Mouse (Mus musculus) erythroblast, adult 5-6 weeks (primary cell): ENCODE measurements around the gene Dkk3. TPM values are rescaled to one million over a fixed set of nuclear protein-coding genes. Genes with fewer than 3 reads are reported as not detected.
"Not testable (repeated sequence)": the region's sequence is repeated elsewhere in the genome, so short reads cannot be mapped to it uniquely, and the experiment has no call there.

Experiments
- ATAC-seq: replicated peaks from 2 replicates; pipeline ENCODE4 v1.8.0; 2016; ENCODE audit warnings: moderate number of reproducible peaks, mild to moderate bottlenecking, moderate TSS enrichment, inconsistent platforms; ENCODE audit not compliant: poor library complexity, low FRiP score, severe bottlenecking
- total RNA-seq, 2 experiments: library from RNA; stranded (forward) in 1 of 2; stranded (reverse) in 1 of 2; fragments of 150-400 nt in 1 of 2; fragments of 200-764, 138-1000 nt in 1 of 2; gene quantifications; 2 replicates each; pipeline versions ENCODE4 v1.2.3 to v1.2.4; 2015 to 2017; ENCODE audit warnings: low replicate concordance in 2 of 2

Dkk3 gene
- total RNA-seq, 2 experiments from 2014 or later: not detected

DNA sequence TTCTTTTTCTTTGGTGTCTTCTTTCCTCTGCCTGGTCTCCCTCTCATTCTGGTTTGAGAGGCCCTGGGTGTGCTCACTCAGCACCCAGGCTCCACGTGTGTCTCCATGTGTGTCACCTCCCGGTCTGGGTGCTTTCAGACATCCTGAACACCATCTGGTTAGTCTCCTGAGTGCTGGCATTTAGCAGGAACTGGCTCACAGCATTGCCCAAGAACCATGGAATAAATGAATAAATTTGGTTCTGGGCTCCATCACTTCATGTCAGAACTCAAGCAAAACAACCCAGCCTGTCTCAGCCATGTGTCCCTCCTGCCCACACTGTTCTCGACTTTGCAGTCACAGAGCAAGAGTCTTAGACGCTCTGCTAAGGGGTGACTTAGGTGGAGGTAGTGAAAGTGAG, 13.8 kb upstream of the Dkk3 start:
- ATAC-seq: no peak

DNA sequence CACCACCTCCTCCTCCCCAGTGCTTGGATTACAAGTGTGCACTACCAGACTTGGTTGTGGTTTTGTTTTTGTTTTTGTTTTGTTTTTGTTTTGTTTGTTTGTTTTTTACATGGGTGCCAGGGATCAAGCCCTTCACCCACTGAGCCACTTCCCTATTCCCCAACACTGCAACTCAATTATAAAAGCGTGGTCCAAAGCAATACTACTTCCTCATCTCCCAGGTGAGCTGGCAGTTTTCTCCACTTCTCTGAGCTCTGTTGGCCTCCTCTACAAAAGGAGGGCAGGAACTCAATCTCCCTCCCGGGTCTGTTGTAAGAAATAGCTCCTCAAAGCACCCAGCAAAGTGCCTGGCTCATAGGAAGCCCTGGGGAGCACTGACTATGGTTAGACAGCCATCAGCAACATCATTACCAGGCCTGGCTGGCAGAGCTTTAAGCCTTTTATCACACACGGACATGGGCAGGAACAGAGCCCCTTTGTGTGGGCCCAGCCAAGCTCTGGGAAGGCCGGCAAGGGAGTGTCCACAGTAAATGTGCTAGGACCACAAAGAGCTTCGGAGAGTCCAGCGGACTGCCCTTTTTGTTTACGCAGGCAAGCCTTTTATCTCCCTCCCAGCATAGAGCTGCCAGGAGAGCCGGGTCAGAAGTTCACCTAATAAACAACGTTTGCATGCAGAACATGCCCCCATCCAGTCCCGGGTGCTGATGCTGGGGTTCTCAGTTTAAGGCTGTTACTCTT, 11.3 kb upstream of the Dkk3 start:
- no peak for ATAC-seq

DNA sequence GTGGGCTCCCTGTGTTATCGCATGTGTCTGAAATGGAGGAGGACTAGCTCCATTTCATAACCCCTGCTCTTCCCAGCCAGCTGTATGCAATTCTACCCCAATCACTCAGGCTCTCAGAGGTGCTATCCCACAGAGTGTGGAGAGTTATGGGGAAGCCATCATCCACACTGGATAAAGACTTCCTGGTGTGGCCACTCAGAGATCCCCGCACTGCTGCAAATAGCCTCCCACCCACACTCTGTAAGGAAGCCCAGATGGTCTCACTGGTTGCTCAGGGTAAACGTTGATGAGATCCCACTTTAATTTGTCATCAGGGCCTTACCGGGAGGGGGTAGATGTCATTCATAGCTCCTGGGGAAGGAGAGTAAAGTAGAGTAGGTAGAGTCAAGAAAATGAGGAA, 6.7 kb upstream of the Dkk3 start:
- no peak for ATAC-seq

DNA sequence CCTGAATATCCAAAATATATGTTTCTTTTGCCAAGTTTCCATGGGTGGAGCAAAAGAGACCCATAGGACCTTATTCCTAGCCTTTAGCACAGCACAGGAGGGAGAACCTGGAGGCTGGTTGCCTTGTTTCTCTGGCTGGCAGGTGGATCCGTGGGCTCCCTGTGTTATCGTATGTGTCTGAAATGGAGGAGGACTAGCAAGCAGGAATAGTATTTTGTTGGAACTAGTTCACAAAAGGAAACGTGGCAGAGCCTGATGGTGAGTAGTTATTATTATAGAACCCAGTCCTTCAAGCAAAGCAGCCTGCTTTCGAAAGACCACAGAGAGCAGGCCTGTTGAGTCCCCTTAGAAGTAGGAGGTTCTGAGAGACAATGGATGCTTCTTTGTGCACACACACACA, 6.2 kb upstream of the Dkk3 start:
- not testable (repeated sequence) for ATAC-seq

DNA sequence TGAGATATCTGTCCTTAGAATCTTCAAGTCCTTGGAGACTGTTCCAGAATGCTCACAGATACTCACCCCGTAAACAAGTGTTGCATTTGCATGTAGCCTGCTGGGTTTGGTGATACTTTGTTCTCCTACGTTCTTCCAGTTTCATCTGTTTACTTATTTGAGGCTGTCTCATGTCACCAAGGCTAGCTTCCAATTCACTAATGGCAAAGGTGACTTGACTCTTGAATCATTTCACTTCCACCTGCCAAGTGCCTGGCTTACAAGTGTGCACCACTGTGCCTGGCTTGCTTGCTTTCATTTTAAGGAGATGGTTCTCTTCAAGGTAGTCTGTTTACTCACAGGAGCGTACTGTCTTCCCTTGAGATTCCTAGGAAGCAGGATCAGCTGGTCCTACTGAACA, 5.6 kb upstream of the Dkk3 start:
- no peak for ATAC-seq

DNA sequence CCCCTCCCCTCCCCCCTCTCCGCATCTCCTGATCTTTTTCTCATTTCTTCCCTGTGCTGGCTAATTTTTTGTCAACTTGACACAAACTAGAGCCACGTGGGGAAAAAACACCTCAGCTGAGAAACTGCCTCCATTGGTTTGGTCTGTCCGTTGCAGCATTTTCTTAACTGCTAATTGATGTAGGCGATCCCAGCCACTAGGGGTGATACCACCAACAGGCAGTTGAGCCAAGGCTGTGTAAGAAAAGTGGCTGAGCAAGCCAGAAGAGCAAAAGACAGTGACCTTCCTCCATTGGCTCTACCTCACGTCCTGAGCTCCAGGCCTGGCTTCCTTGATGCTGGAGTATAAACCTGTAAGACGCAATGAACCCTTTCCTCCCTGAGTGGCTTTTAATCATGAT, 978 bp upstream of the Dkk3 start:
- ATAC-seq: no peak

DNA sequence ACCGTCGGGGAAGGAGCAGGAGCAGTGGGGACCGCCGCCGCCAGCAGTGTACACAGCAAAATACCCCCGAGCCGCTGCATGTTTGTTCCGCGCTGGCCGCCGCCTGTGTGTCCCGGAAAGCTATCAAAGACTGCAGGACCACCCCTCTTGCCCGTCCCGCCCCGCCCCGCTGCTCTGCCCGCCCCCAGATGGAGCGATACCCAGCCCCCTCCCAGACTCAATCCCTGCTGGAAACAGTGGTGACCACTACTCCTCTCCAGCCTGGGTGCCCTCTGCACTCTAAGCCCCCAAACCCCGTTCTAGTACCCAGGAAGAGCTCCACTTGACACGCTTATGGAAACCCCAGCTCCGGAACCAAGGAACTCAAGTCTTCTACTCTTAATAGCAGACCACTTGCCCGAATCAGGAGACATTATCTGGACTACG, 528 bp downstream of the Dkk3 start:
- ATAC-seq: no peak

DNA sequence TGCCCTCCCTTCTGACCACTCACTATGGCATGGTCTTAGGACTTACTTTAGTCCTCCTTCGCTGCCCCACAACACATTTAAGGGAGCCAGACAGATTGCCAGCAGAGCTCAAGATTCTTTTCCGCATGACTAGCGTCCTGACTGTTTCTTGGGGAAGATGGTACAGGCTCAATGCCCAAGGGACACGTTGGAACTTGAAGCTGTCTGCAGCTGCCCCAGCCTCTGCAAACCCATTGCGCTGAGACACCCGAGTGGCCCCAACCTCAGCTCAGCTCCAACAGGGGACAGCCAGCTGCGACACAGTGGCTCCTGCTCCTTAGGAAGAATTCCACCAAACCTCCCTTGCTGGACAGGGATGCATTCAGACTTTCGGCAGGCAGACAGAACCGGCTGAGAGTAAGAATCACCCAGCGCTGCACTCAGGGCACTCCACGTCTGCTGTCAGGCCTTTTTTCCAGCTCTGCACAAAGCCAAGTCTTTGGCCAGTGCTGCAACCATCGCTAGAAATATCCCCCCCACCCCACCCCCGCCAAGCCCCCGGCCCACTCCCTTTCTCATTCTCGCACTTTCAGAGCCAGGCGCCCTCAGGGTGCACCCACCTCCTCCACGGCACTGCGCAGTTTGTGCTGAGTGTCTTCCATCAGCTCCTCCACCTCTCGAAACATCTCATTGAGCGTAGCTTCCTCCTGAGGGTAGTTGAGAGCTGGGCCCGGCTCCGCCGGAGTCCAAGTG, 1.1 kb downstream of the Dkk3 start:
- ATAC-seq: no peak

DNA sequence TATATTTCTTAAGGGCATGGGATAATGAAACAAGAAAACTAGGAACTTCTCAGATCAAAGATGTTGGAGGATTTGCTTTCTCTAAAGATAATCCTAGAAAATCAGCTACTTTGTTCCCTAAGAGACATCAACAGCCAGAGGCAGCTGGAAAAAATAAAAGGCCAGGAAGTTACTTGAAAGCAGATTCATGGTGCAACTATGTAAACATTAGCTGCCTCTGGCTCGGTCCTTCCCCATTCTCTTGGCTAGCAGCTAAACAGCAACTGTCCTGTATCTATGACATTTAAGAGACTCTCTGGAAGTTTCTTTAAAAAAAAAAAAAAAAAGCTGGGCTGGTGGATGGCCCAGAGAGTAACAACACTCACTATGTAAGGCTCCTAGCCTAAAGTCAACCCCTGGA, 3.7 kb downstream of the Dkk3 start:
- no peak for ATAC-seq

DNA sequence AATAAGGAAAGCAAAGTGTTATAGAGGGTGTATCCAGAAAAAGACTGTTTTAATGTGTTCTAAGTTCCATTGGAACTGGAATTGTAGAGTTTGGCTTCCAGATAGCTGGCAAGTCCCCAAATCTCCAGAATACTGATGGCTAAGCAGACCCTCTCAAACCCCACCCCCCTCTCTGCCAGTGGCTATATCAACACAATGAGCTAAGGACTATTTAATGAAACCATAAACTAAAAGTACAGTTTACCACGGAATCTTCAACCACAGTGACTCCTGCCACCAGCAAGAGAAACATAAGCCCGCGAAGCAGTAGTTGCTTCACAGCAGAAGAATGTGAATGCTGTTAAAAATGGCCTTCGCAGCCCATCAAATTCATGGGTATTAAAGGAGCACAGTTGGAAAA, 4.4 kb downstream of the Dkk3 start:
- no peak for ATAC-seq

DNA sequence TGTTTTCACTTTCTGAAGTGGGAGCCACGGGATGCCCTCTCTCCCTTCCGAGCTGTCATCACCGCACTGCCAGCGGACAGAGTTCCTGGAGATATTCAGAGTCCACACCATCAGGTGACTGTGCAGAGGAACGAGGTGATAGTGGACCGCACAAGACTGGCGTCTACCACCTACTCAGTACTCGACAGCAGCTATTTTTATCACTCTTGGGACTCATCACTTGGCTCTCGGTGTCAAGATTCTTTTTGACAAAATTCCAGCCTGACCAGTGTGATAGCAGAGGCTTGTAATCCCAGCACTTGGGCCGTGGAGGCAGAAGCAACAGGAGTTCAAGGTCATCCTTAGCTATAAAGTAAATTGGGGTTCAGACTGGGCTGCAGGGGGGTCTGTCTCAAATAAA, 9.7 kb downstream of the Dkk3 start:
- no peak for ATAC-seq

DNA sequence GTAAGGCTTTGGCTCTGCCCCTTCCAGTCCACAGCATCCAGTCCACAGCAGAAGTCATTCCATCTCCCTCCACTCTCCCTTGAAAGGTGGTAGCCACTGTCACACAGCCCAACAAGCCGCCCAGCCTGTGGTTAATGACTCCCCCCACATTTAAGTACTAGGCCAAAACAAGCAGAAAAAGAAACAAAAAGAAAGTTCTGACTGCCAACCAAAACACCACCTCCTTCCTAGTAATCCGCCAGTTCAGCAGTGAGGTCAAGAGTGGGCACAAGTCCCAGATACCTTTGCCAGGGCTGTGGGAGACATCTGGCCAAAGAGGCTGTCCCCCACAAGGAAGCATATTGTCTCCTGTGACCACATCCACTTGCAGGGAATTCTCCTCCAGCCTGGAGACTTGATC, 10.9 kb downstream of the Dkk3 start:
- no peak for ATAC-seq

DNA sequence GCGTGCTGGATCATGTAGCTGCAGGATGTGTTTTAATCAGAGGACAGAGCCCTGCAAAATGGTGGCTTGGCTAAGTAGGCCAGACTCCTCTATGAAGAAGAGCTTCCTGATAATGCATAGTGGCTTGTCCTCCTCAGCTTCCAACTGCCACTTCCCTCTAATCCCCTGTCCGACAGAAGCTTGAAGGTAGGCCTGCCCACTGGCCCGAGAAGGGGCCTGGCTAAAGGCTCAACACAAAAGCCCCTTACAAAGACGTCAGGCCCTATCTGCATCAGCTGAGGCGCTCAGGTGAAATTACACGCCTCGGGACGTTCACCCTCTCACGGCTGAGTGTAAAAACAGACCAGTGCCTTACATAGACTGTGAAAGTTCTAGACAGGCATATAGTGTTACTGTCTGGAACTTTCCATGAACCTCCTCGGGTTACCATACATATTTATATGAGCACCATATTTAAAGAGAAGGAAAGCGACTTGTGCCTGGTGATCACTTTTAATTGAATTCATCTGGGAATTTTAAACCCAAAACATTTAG, 14.1 kb downstream of the Dkk3 start:
- ATAC-seq: no peak

DNA sequence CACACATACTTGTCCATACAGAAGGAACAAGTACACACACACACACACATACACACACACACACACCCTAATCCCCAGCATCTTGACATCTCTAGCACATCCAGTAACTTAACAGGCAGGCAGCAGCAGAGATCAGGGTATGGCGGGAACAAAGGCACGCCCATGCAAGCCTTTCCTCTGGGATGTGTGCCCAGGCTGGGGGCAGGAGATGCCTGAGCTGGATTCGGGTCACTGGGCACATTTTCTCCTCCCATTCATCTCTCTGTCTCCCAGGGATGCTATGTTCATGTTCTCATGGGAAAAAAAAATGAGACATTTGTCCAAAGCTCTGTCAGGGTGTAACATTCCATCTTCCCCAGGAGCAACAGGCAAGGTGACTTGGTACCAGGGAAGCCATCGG, 14.9 kb downstream of the Dkk3 start:
- ATAC-seq: no peak

DNA sequence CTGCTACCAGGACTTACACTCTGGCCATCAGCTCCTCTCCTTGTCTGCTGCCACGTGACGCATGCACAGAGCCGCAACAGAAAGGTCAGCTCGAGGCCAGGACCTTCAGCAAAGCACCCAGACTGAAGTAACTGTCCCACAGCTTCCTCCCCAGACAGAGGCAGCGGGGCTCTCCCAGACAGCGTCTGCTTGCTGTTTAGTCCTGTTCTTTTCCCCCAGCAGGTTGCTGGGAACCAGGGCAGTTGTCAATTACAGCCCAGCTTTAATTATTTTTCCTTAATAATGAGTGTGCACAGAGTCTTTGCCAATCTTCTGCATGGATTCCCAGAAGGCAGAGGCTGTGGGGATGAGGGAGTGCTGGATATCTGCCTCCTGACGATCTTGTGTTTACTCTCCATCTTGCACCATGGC, 15.8 kb downstream of the Dkk3 start:
- no peak for ATAC-seq

DNA sequence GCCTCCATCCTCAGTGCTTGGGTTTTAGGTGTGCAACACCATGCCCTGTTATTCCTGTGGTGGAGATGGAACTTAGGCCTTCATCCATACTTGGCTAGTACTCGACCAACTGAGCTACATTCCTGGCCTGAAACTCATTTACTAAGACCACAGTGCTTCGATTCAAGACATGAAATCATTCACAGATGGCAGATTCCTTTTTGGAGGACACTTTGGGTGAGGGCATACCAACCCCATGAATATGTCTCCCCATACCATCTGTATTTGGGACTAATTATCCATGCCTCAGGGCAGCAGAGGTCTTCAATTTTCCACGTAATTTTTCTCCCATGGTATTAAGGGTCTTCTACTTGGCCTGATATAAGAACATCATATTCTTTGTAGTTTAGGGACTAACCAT, 16.2 kb downstream of the Dkk3 start:
- ATAC-seq: no peak

DNA sequence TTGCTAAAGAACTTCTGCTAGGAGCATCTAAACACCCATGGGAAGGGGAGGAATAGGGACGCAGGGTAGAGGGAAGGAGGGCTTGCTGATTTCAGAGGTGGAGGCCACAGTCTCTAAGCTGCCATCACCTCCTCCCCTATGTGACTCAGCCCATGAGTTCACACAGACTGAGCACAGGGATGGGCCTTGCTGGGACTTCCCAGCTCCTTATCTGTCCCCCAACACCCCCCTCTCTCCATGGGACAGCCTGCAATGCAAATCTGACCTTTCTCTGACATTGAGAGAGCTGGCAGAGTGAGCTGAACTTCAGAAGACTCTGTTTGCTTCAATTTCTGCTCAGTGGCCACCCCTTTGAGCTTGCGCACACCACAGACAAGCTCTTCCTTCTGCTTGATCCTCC, 18.1 kb downstream of the Dkk3 start:
- no peak for ATAC-seq

DNA sequence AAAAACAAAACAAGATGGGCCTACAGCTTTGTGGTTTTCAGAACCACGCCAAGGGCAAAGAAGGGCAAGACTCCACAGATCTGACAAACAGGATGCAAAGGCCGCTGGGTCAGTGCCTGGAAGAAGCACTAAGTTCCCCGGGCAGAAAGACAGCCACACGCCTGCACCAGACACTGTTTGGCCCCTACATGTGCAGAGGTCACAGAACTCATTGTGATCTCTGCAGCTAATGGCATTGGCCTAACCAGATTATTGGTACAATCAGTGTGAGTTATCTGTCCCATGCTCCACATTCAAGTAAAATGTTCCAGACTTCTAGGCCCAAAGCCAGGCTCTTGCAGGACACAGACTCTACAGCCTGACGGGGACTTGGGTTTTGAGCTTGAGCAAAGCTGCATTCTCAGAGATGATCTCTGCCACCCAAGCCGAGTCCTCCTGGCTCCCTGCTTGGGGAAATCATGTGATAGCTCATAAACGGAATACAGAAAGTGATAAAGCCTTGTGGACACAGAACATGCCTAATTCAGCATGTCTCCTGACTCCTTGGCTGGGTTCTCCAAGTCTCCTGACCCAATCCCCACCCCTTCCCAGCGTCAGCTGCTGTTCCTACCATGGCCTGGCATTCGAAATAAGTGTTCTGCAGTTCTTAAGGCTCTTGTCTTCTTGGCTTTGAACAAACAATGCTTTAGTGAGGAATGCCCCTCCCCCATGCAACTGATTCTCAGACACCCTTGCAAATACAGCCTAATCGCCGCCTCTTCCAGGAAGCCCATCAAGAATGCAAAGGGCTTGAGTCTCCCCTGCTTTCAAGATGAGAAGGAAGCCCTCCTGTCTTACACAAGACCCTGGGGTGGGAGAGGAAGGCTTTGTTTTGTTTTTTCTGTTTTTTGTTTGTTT, 20.1 kb downstream of the Dkk3 start:
- no peak for ATAC-seq

DNA sequence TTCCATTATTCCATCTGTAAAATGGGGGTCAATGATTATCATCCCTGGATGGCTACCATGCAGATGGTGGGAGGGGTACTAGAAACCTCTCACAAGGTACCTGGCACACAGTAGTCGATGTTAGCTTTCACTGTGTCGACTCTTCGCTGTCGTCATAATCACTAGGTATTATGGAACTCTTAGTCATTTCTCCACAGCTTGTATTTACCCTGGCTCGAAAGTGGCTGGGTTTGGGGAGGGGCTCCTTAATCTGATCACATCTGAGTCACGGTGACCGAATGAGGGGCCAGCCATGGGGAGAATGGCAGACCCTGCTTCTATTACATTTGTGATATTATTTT, 20.7 kb downstream of the Dkk3 start:
- ATAC-seq: no peak

DNA sequence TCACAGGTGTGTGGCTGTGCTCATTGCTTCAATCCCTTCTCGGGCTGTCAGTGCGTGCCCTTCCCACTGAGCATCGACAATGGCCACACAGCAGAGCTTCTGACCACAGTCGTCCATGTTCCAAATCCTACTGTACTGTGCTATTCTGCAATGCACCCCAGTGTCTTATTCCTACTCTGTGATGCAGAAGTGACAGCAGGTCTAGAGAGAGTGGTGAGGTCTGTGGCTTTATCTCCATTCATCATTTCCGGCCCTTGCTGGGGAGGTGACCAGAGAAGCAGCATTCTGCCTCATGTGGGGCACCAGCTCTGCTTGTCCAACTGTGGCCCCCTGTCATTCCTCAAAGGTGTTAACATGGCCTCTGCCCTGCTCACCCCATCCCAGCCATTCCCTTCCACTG, 22.3 kb downstream of the Dkk3 start:
- no peak for ATAC-seq

DNA sequence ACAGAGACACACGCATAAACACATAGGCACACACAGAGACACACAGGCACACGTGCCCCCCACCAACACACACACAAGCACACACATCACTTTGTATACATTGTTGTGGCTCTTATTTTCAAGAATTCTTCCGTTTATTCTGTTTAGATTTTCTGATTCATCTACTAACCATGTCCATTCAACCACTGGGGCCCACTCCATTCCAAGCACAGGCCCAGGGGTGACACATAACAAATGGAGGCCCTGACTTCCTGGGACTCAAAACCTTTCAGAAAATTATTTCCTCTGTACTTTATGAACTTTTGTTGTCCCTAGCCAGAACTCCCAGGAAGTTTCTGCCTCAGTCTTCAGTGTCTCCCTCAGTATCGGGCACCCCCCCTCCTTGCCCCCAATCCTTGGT, 23.7 kb downstream of the Dkk3 start:
- no peak for ATAC-seq
